Mouse (Mus musculus) hematopoietic stem cell, adult 5-6 weeks (primary cell): ENCODE results near the gene Rpl11. TPM values are rescaled to one million over a fixed set of nuclear protein-coding genes. Genes with fewer than 3 reads are reported as not detected.
"Not testable (repeated sequence)": the region's sequence is repeated elsewhere in the genome, so short reads cannot be mapped to it uniquely, and the experiment has no call there.

ENCODE experiments used
- ATAC-seq, 2 experiments: fragments of 125-278 bp in 1 of 2; replicated peaks in 1 of 2; 2 replicates each; pipeline ENCODE4 v1.8.0; 2016 to 2017; ENCODE audit warnings: inconsistent platforms in 2 of 2, mild to moderate bottlenecking in 2 of 2, moderate number of reproducible peaks in 2 of 2, low read depth in 1 of 2, moderate TSS enrichment in 1 of 2; ENCODE audit not compliant: low FRiP score in 2 of 2, poor library complexity in 2 of 2, severe bottlenecking in 2 of 2, insufficient read depth in 1 of 2, low TSS enrichment in 1 of 2
- total RNA-seq: library from RNA; stranded (forward); fragments of 172-1452, 232-1000 nt; gene quantifications from 2 replicates; pipeline ENCODE4 v1.2.3, GENCODE M21; 2017

Gene Rpl11
- total RNA-seq, 1 experiment from 2014 or later = 829 TPM

DNA sequence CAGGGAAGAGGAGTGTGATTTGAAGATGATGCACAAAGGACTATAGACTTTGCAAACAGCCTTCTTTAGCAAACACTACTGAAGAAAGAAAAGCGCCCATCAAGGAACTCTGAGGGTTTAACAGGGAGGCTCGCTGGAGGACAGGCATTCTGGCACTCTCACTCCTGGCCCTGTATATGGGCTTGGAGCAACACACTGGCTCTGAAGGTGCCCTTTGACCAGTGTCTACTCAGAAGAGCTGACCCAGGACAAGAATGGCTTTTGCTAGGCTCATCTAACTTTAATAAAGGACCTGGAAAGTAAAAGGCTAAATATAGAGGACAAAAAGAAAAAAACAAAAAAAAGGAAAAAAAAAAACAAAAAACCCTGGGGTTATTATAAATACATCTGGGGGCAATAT is 48.3 kb downstream of the Rpl11 start:
- no peak for ATAC-seq

DNA sequence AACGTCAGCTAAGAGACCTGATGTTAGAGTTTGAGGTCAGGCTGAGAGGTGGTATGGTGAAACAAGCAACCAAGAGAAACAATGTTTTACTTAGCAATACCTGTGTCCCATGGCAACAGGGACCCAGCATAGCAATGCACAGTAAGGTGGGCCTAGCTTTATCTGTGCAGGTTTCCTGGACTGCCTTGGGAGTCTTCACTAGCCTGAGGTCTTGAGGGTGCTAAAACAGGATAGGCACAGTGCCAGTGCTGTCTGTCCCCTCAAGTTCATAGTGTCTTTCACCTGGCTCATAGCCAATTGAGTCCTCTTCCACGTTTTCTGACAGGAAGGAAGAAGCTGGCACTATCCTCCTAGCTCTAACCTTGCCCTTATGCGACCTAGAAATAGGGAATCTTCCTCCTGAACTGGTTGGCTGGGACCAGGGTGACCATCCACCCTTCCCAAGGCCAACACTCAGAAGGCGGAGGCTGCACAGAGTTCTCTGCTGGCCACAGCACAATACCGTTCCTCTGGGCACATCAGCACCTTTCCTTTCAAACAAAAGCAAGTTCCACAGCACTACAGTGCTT is 49.0 kb downstream of the Rpl11 start:
- ATAC-seq = no peak

DNA sequence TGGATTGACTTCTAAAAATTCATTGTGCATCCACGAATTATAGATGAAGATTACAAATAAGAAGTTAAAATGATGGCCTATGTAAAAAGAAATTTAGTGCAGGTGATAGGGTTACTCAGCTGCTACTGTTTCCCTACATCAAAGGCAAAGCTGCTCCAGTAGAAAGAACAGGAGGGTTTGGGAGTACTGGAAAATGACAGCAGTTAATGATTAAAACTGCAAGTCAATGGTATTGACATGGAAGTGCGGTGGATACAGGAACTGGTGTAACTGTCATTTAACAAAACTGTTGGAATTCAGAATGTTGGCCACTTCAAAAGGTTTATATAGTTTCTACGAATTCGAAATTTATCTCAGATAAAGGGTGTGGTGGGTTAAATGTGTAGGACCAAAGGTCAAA is 58.1 kb downstream of the Rpl11 start:
- no peak for ATAC-seq

GRCm38 (mm10) chr4:135993941-135994340 is 59.3 kb downstream of the Rpl11 start:
- ATAC-seq = no peak

DNA sequence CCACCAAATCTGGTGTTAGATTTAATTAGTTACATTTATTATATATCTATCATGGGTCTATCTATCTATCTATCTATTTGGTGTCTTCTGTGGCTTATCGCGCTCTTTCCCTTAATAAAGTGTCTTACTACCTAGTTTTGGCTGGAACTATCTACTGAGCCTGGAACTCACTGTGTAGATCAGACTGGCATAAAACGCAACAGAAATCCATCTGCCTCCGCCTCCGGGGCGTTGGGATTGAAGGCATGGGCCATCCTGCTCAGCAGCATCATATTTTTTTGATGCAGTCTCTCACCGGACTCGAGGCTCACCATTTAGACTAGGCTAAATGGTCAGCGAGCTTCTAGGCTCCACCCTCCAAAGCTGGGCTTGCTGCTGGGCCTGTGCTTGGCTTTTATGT is 65.5 kb downstream of the Rpl11 start:
- no peak for ATAC-seq

DNA sequence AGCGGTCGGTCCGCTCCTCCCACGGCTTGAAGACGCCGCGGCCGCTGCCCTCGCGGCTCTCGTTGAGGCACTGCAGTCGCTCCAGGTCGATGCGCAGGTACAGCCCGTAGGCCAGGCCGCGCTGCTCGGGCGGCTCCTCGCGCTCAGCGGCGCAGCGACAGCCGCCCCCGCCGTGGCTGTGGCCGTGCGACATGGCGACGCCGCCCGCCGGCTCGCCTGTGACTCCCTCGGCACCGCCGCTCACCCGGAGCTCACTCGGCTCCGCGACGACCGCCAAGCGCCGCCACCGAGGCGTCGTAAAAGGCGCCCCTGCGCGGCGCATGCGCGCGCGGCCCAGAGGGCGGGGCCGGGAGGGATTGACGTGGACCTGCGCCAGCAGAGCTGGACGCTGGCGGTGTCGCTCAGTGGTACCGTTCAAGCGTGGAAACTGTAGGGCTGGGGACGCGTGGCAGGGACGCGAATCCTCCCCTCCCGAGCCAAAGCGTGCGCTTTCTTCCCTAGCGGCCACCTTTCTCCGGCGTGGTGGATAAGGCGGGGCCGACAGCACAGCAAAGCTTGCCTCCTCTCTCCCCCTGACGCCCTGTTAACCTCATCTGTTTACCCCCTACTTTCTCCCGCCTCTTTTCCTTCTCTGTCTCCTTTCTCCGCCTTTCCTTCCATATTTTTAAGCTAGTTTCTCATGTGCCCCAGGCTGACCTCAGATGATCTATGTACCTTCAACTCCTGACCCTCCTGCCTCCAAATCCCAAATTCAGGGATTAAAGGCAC is 66.1 kb downstream of the Rpl11 start, which contains the start of gene Pithd1:
Gene Pithd1 (minus strand): TSS at position 322 of the 768 bp plus-strand sequence.
- peak; percentile 77 to 83 for ATAC-seq

- no peak for ATAC-seq
Observed at GRCm38 (mm10) chr4:135986301-135986942, 66.8 kb downstream of the Rpl11 start.

- ATAC-seq = no peak
Observed at GRCm38 (mm10) chr4:135985769-135986168, 67.5 kb downstream of the Rpl11 start.

- ATAC-seq = no peak
Observed at GRCm38 (mm10) chr4:135985193-135985592, 68.0 kb downstream of the Rpl11 start.

GRCm38 (mm10) chr4:135984556-135984955 is 68.7 kb downstream of the Rpl11 start:
- no peak for ATAC-seq

DNA sequence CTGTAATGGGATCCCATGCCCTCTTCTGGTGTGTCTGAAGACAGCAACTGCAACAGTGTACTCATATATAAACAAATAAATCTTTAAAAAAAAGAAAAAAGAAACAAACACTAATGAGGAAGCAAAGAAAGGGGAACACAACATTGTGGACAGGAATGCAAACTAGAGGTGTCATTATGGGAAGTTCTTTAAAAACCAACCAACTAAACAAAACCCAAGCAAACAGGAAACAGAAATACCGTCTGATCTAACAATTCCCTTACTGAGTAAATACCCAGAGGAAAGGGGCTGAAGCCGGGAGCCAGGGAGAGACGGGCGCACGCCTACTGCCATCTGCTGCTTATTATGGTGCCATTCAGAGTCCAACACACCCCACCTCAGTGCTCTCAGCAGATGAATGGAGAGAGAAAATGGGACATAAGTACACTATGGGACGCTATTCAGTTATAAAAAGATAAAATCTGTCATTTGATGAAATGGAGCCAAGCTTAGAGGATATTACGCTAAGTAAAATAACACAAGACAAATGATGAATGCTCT is 71.6 kb downstream of the Rpl11 start:
- peak in 1 of 2 experiments; percentile 21; a peak in 1 of 4 replicates for ATAC-seq

DNA sequence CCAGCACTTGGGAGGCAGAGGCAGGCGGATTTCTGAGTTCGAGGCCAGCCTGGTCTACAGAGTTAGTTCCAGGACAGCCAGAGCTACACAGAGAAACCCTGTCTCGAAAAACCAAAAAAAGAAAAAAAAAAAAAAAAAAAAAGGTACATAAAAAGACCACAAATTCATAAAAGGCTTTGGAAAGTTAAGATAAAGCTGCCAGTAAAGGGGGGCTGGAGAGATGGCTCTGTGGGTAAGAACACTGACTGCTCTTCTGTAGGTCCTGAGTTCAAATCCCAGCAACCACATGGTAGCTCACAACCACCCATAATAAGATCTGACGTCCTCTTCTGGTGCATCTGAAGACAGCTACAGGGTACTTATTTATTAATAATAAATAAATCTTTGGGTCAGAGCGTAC is 73.0 kb downstream of the Rpl11 start:
- not testable (repeated sequence) for ATAC-seq

Other genes with a start within 250 kb of the Rpl11 start
- 246 and 267 TPM in 2 replicates for gene Srsf10, start 197.7 kb downstream of the Rpl11 start, total RNA-seq
- gene Pnrc2, start 179.6 kb downstream of the Rpl11 start, total RNA-seq = 210 and 250 TPM in 2 replicates
- gene Cnr2, start 158.0 kb downstream of the Rpl11 start, total RNA-seq = 3.1 and 3.8 TPM in 2 replicates
- gene Fuca1, start 132.7 kb downstream of the Rpl11 start, total RNA-seq = 99.5 and 155 TPM in 2 replicates
- gene Hmgcl, start 107.0 kb downstream of the Rpl11 start, total RNA-seq = 32.2 and 35.7 TPM in 2 replicates
- gene Gale, start 89.7 kb downstream of the Rpl11 start, total RNA-seq = 2.3 and 4.4 TPM in 2 replicates
- 10.8 and 19.3 TPM in 2 replicates for gene Lypla2, start 80.8 kb downstream of the Rpl11 start, total RNA-seq
- 24.1 and 63.2 TPM in 2 replicates for gene Pithd1, start 66.2 kb downstream of the Rpl11 start, total RNA-seq
- 43.3 and 49.1 TPM in 2 replicates for gene Eloa, start 31.7 kb downstream of the Rpl11 start, total RNA-seq
- gene Id3, start 90.1 kb upstream of the Rpl11 start, total RNA-seq = 6.8 and 7.3 TPM in 2 replicates
- gene E2f2, start 119.0 kb upstream of the Rpl11 start, total RNA-seq = 7.1 and 7.2 TPM in 2 replicates
- 0.19 and 0.25 TPM in 2 replicates for gene Asap3, start 152.9 kb upstream of the Rpl11 start, total RNA-seq
- 0.81 TPM in 1 of 2 replicates, not detected in the other for gene Tcea3, start 194.3 kb upstream of the Rpl11 start, total RNA-seq
- gene Zfp46, start 231.3 kb upstream of the Rpl11 start, total RNA-seq = 10.0 and 12.6 TPM in 2 replicates